Mouse (Mus musculus) thymus, adult 2 months (tissue): Measurements from ENCODE around the gene Lpin1. TPM values are rescaled to one million over a fixed set of nuclear protein-coding genes. Genes with fewer than 3 reads are reported as not detected.

ENCODE experiments used
- DNase-seq: peaks from one replicate; pipeline ENCODE4 v3.0.0; 2021
- H3K27ac ChIP-seq: fragments of 200-500 bp; 2 replicates; pipeline ENCODE4 v1.5.1; 2012; ENCODE audit warnings: low read length, control low read depth; ENCODE audit not compliant: control insufficient read depth, insufficient read depth
- H3K27me3 ChIP-seq: fragments of 200-500 bp; 2 replicates; pipeline ENCODE4 v1.6.1; 2012; ENCODE audit warnings: mild to moderate bottlenecking, low read length, moderate library complexity, mixed read lengths; ENCODE audit not compliant: control insufficient read depth, insufficient read depth
- H3K36me3 ChIP-seq: fragments of 200-500 bp; 2 replicates; pipeline ENCODE4 v1.6.1; 2012; ENCODE audit warnings: mild to moderate bottlenecking, low read length, moderate library complexity; ENCODE audit not compliant: control insufficient read depth, insufficient read depth
- H3K4me1 ChIP-seq: fragments of 200-500 bp; replicated peaks from 2 replicates; pipeline ENCODE4 v1.6.1; 2012; ENCODE audit warnings: low read length; ENCODE audit not compliant: control insufficient read depth, insufficient read depth
- H3K4me3 ChIP-seq: fragments of 200-500 bp; 2 replicates; pipeline ENCODE4 v1.5.1; 2012; ENCODE audit warnings: mild to moderate bottlenecking, low read length, control low read depth, moderate library complexity; ENCODE audit not compliant: control insufficient read depth, insufficient read depth
- CTCF ChIP-seq: fragments of 200-500 bp; IDR thresholded peaks from 2 replicates; pipeline ENCODE4 v1.5.1; 2012; ENCODE audit warnings: mild to moderate bottlenecking, control low read depth, low read length, moderate library complexity, borderline replicate concordance; ENCODE audit not compliant: control insufficient read depth, poor library complexity, insufficient read depth; ENCODE audit errors: extremely low read depth
- POLR2A ChIP-seq: fragments of 200-500 bp; IDR thresholded peaks from 2 replicates; pipeline ENCODE4 v1.6.1; 2012; ENCODE audit warnings: mild to moderate bottlenecking, low read length, control low read depth, moderate library complexity; ENCODE audit not compliant: control insufficient read depth, poor library complexity, insufficient read depth; ENCODE audit errors: extremely low read depth
- WGBS: fragments of 180-500 bp; shearing (Covaris S2); methylation state at CpG from one replicate; pipeline ENCODE4 v1.1.7; 2018; 5-methylcytosine and 5-hydroxymethylcytosine counted together
- polyA plus RNA-seq: library from polyadenylated mRNA; depleted of rRNA; stranded (reverse); fragments of >200 nt; gene quantifications from 2 replicates; pipeline ENCODE4 v1.2.3, GENCODE M21; 2012

Gene Lpin1
- polyA plus RNA-seq, 1 experiment = 24.3 TPM

GRCm38 (mm10) chr12:16619453-16619852, 8.7 kb upstream of the Lpin1 start:
- 93% methylated on average over 6 of the region's 6 CpGs for WGBS
- TF ChIP-seq CTCF (no peak), POLR2A (no peak)
- no peak overlapping the region for H3K4me3 ChIP-seq
- H3K27ac ChIP-seq = no peak overlapping the region
- H3K36me3 ChIP-seq = no peaks in the 10 kb centered on the region
- H3K4me1 ChIP-seq = no peaks in the 10 kb centered on the region
- H3K27me3 ChIP-seq = no peaks in the 10 kb centered on the region
- no peak for DNase-seq

- 88% methylated on average over 12 of the region's 12 CpGs for WGBS
- no peak for DNase-seq
- Histone ChIP-seq H3K4me1 (no peaks in the 10 kb centered on the region), H3K4me3 (no peak overlapping the region), H3K36me3 (no peaks in the 10 kb centered on the region), H3K27ac (no peak overlapping the region), H3K27me3 (no peaks in the 10 kb centered on the region)
- TF ChIP-seq CTCF (no peak), POLR2A (no peak)
Measured at GRCm38 (mm10) chr12:16618512-16619274, 7.9 kb upstream of the Lpin1 start.

- Histone ChIP-seq H3K27me3 (no peaks in the 10 kb centered on the region), H3K4me1 (no peaks in the 10 kb centered on the region), H3K4me3 (no peak overlapping the region), H3K36me3 (no peaks in the 10 kb centered on the region), H3K27ac (no peak overlapping the region)
- TF ChIP-seq CTCF (no peak), POLR2A (no peak)
- DNase-seq = no peak
- 92% methylated on average over 2 of the region's 2 CpGs for WGBS
Measured at GRCm38 (mm10) chr12:16615738-16616137, 5.0 kb upstream of the Lpin1 start.

- 65% methylated on average over 3 of the region's 3 CpGs for WGBS
- DNase-seq = no peak
- no peak overlapping the region for H3K4me3 ChIP-seq
- no peak for TF ChIP-seq POLR2A
- TF ChIP-seq CTCF = no peak
- H3K27ac ChIP-seq = no peak overlapping the region
- H3K36me3 ChIP-seq = no peaks in the 10 kb centered on the region
- H3K27me3 ChIP-seq = no peaks in the 10 kb centered on the region
- H3K4me1 ChIP-seq = no peaks in the 10 kb centered on the region
Measured at GRCm38 (mm10) chr12:16614556-16614955, 3.8 kb upstream of the Lpin1 start.

GRCm38 (mm10) chr12:16605624-16606023, 5.1 kb downstream of the Lpin1 start:
- H3K27ac ChIP-seq = no peak overlapping the region
- TF ChIP-seq POLR2A = no peak
- no peak for TF ChIP-seq CTCF
- 75% methylated on average over 5 of the region's 5 CpGs for WGBS

GRCm38 (mm10) chr12:16602271-16602670, 8.5 kb downstream of the Lpin1 start:
- WGBS = 95% methylated on average over 4 of the region's 4 CpGs
- Histone ChIP-seq H3K27ac (no peak overlapping the region), H3K4me3 (no peak overlapping the region), H3K4me1 (no peaks in the 10 kb centered on the region), H3K27me3 (no peaks in the 10 kb centered on the region), H3K36me3 (no peaks in the 10 kb centered on the region)
- TF ChIP-seq POLR2A (no peak), CTCF (no peak)
- no peak for DNase-seq

More at GRCm38 (mm10) chr12:16605624-16606023, 5.1 kb downstream of the Lpin1 start:
- Histone ChIP-seq H3K4me1 (no peaks in the 10 kb centered on the region), H3K36me3 (no peaks in the 10 kb centered on the region), H3K27me3 (no peaks in the 10 kb centered on the region), H3K4me3 (no peak overlapping the region)
- no peak for DNase-seq
